Mouse (Mus musculus) liver, embryonic 14.5 days (tissue): ENCODE results near the gene Msl1. TPM values are rescaled to one million over a fixed set of nuclear protein-coding genes. Genes with fewer than 3 reads are reported as not detected.
"Not testable (repeated sequence)": the region's sequence is repeated elsewhere in the genome, so short reads cannot be mapped to it uniquely, and the experiment has no call there.

Experiments used
- ATAC-seq: fragments of 200-750 bp; cut with Nextera tagmentation; 2 replicates; pipeline ENCODE4 v1.8.0; 2017; ENCODE audit warnings: moderate number of reproducible peaks, mild to moderate bottlenecking, moderate library complexity; ENCODE audit not compliant: insufficient read depth
- DNase-seq, 3 experiments: peaks; one replicate each; pipeline ENCODE4 v3.0.0-alpha.2; 2012 to 2013; ENCODE audit warnings: low read depth in 3 of 3, low spot score in 3 of 3
- H3K27ac ChIP-seq: fragments of 300-500 bp; sonication (generic); 2 replicates; pipeline ENCODE4 v1.5.1; 2014; ENCODE audit warnings: moderate library complexity, mild to moderate bottlenecking, control low read depth, inconsistent platforms
- H3K27me3 ChIP-seq: fragments of 300-500 bp; sonication (generic); 2 replicates; pipeline ENCODE4 v1.6.1; 2014; ENCODE audit warnings: mild to moderate bottlenecking, low read length, moderate library complexity; ENCODE audit not compliant: control insufficient read depth, insufficient read depth
- H3K36me3 ChIP-seq: fragments of 300-500 bp; sonication (generic); replicated peaks from 2 replicates; pipeline ENCODE4 v1.6.1; 2014; ENCODE audit warnings: low read depth; ENCODE audit not compliant: control insufficient read depth, insufficient read depth
- H3K4me1 ChIP-seq, 2 experiments: fragments of 200-500 bp in 1 of 2; fragments of 300-500 bp in 1 of 2; sonication (generic) in 1 of 2; replicated peaks; 2 replicates each; pipeline ENCODE4 v1.6.1; 2012 to 2014; ENCODE audit warnings: antibody characterized with exemption in 1 of 2, inconsistent platforms in 1 of 2, low read length in 1 of 2; ENCODE audit not compliant: control insufficient read depth in 2 of 2, insufficient read depth in 2 of 2
- H3K4me2 ChIP-seq: fragments of 300-500 bp; sonication (generic); 2 replicates; pipeline ENCODE4 v1.6.1; 2014; ENCODE audit warnings: low read depth, mild to moderate bottlenecking, control low read depth, moderate library complexity
- H3K4me3 ChIP-seq, 2 experiments: fragments of 200-500 bp in 1 of 2; fragments of 300-500 bp in 1 of 2; sonication (generic) in 1 of 2; 2 replicates each; pipeline ENCODE4 v1.5.1; 2012 to 2014; ENCODE audit warnings: low read depth in 2 of 2, low read length in 2 of 2, mild to moderate bottlenecking in 2 of 2, control low read depth in 1 of 2, inconsistent platforms in 1 of 2, moderate library complexity in 1 of 2; ENCODE audit not compliant: insufficient read depth in 1 of 2
- H3K9ac ChIP-seq: fragments of 300-500 bp; sonication (generic); replicated peaks from 2 replicates; pipeline ENCODE4 v1.6.1; 2014; ENCODE audit warnings: mild to moderate bottlenecking, control low read depth, moderate library complexity
- H3K9me3 ChIP-seq: fragments of 300-500 bp; sonication (generic); 2 replicates; pipeline ENCODE4 v1.6.1; 2016; ENCODE audit warnings: low read length, mixed read lengths; ENCODE audit not compliant: control insufficient read depth
- CTCF ChIP-seq: IDR thresholded peaks from 2 replicates; pipeline ENCODE4 v1.5.1; 2016; ENCODE audit warnings: antibody characterized with exemption, low read depth, control low read depth
- EP300 ChIP-seq: IDR thresholded peaks from 2 replicates; pipeline ENCODE4 v1.6.1; 2016; ENCODE audit warnings: antibody characterized with exemption, low read depth
- WGBS: fragments of 180-500 bp; shearing (Covaris S2); extraction: QIAGEN DNeasy Blood & Tissue Kit; methylation state at CpG from one replicate; pipeline ENCODE4 v1.1.7; 2014; ENCODE audit not compliant: insufficient replicate concordance; 5-methylcytosine and 5-hydroxymethylcytosine counted together
- polyA plus RNA-seq, 2 experiments: library from polyadenylated mRNA; depleted of rRNA in 1 of 2; stranded (reverse) in 1 of 2; unstranded in 1 of 2; fragments of >200 nt; fragmentation: Nextera tagmentation in 1 of 2; extraction: Ambion mirVana in 1 of 2; gene quantifications; 2 replicates each; pipeline versions ENCODE4 v1.2.1 to v1.2.3; 2012 to 2014

Gene Msl1
- polyA plus RNA-seq, 2 experiments = 4.5 to 15.8 TPM

- Histone ChIP-seq H3K4me3 (peak overlapping the region; percentile 79 to 87), H3K9me3 (no peaks in the 10 kb centered on the region), H3K4me2 (peak overlapping the region; percentile 71), H3K27ac (peak overlapping the region; percentile 87), H3K4me1 (peaks cover 5 to 15% of the 10 kb centered on the region in 2 experiments), H3K36me3 (peaks cover 41% of the 10 kb centered on the region), H3K27me3 (no peaks in the 10 kb centered on the region), H3K9ac (peak overlapping the region; percentile 82)
- peak; percentile 100 for ATAC-seq
- peak; percentile 97 to 98 (median 97) for DNase-seq
- WGBS = under 1% methylated on average over 81 of the region's 84 CpGs
- TF ChIP-seq CTCF = peak; percentile 54
- no peak for TF ChIP-seq EP300
Measured at GRCm38 (mm10) chr11:98809457-98810290, 14.4 kb downstream of the Msl1 start.

DNA sequence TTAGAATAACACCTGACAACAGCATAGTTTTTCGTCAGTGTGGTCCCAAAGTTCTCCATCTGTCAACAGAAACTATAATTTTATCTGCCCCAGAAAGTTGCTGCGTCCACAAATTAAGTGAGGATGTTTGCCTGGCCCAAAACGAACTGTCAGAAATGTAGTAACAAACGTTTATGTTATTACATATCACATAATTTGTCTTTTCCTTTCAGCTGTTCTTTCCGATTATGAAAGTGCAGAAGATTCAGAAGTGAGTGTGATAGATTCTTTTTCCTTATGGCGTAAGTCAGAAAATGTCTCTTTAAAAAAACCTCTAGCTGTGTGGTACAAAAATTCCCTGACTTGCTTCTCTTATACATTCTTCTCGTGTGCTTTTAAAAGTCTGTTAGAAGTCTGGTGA lies 15.4 kb downstream of the Msl1 start:
- Histone ChIP-seq H3K36me3 (peaks cover 32% of the 10 kb centered on the region), H3K27ac (peak overlapping the region; percentile 87), H3K4me2 (peak overlapping the region; percentile 71), H3K4me3 (peak overlapping the region; percentile 79 to 87), H3K27me3 (no peaks in the 10 kb centered on the region), H3K9me3 (no peaks in the 10 kb centered on the region), H3K4me1 (peaks cover 5 to 15% of the 10 kb centered on the region in 2 experiments), H3K9ac (peak overlapping the region; percentile 82)
- WGBS = 58% methylated on average over 7 of the region's 7 CpGs
- no peak for TF ChIP-seq CTCF
- TF ChIP-seq EP300 = no peak
- DNase-seq (no peak), ATAC-seq (no peak)

DNA sequence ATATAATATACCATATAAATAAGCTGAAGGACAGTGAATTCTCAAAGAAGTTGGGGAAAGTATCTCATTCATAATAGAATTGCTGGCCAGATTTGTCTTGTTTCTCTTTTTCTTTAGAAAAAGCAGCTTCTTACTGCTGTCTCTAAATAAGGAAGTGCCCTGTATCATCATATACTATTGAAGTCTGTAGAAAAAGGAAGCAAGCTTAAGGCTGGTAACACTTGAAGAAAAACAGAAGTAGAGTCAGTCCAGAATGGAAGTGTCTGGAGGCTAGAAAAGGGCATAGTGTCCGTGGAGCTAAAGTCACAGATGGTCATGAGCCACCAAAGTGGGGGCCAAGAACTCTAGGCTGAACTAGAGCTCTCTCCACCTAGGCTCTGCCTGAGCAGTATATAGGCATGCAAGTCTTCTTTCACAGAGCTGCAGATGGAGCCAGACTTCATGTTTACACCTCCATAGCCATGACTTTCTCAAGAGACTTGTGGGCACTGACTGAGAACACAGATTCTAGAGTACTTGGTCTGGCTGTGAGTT lies 21.5 kb downstream of the Msl1 start:
- 28% methylated on average over 1 of the region's 1 CpGs for WGBS
- H3K4me1 ChIP-seq = peaks cover 0 to 2% of the 10 kb centered on the region in 2 experiments; a peak in 2 of 4 replicates
- no peak for ATAC-seq
- no peak for DNase-seq
- no peak overlapping the region for H3K27ac ChIP-seq
- H3K27me3 ChIP-seq = no peaks in the 10 kb centered on the region
- H3K4me3 ChIP-seq = no peak overlapping the region
- no peak for TF ChIP-seq CTCF
- TF ChIP-seq EP300 = no peak
- no peak overlapping the region for H3K9ac ChIP-seq
- no peaks in the 10 kb centered on the region for H3K9me3 ChIP-seq
- H3K4me2 ChIP-seq = no peak overlapping the region
- H3K36me3 ChIP-seq = peaks cover 69% of the 10 kb centered on the region

- no peak overlapping the region for H3K27ac ChIP-seq
- H3K4me3 ChIP-seq = no peak overlapping the region
- H3K4me1 ChIP-seq = peaks cover 0 to 10% of the 10 kb centered on the region in 2 experiments; a peak in 3 of 4 replicates
- H3K36me3 ChIP-seq = peaks cover 82% of the 10 kb centered on the region
- DNase-seq = no peak
- no peaks in the 10 kb centered on the region for H3K9me3 ChIP-seq
- no peak; the same call in 1 of the 2 replicates for ATAC-seq
- H3K9ac ChIP-seq = no peak overlapping the region
- 33% methylated on average over 5 of the region's 5 CpGs for WGBS
- no peaks in the 10 kb centered on the region for H3K27me3 ChIP-seq
- no peak for TF ChIP-seq CTCF
- TF ChIP-seq EP300 = 0 out of 2 replicates have a peak, but pooled peaks have one; percentile 16
- no peak overlapping the region for H3K4me2 ChIP-seq
Measured at GRCm38 (mm10) chr11:98820968-98821367, 25.7 kb downstream of the Msl1 start.

- not testable (repeated sequence) for H3K27me3 ChIP-seq, H3K27ac ChIP-seq, DNase-seq, H3K4me1 ChIP-seq, H3K9ac ChIP-seq, H3K9me3 ChIP-seq, H3K4me3 ChIP-seq, H3K4me2 ChIP-seq
- 80% methylated on average over 2 of the region's 2 CpGs for WGBS
- peak; percentile 52 for ATAC-seq
- peaks cover 95% of the 10 kb centered on the region for H3K36me3 ChIP-seq
Measured at GRCm38 (mm10) chr11:98826071-98826470, 30.8 kb downstream of the Msl1 start.
